Mouse (Mus musculus): Measurements from ENCODE around the gene 4930474N05Rik.

4930474N05Rik gene

DNA sequence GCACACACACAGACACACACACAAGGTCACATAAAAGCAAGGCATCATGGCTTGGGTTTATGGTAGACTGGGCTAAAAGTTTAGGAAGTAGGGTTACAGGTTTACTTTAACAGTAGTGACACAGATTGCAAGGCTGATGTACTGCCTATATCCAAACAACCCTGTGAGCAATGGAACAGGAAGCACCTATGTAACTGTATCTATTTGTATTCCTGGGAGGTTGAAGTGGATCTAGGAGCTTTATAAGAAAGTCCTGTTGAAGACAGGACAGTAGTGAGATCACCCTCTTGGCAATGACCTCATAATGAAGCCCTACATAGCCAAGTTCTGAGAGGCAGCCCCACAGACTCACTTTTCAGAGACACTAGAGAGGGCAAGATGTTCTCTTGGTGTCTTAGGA lies at the start of gene 4930474N05Rik:
Gene 4930474N05Rik (plus strand): TSS at position 301 of the 400 bp plus-strand sequence.
- no peak for DNase-seq (ENCODE audit: low spot score)

DNA sequence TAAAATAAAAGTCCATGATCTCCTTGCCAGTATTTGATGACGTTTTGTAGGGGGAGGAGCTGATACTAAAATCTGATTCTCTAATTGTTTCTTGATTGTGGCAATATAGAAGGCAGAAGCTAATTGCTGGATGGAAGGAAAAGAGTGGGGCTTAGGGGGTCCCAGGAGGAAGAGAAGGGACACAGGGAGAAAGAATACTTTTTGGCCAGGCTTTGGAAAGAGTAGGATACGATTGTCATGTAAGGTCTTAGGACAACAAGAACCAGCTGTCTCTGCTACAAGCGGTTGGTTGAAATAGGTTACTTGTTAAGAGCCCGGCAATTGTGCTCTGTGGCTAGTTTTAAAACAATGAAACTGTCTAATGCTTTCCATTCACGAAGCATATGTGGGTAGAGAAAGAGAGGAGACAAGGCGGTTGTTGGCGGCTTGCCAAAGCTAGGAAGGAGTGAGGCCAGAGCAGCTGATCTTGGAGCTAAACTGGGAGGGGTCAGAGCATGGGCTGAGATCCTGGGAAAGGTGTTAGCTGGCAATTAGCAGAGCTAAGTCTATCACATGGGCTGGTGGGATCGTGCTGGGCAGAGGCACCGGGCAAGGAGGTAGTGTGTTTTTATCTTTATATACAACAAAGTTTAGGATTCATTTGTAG lies 45.8 kb upstream of the 4930474N05Rik start:
- no peak for DNase-seq (ENCODE audit: low spot score)

DNA sequence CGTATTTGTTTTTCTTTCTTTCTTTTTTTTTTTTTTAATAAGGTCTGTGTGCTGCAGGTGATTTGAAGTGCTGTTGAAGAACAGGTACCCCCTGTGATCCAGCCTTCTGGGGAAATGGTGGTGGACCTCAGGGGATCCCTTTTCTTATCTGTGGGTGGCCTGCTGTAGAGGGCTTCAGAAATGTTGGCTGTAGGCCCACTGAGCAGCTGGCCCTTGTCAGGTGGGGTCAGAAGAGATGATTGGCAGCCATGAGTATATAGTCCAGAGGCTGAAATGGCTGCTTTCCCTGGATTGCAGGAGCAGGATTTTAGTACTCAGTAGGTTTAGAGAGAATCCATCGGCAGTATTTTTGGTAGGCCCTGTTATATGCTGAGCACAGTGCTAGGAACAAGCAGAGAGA lies 41.4 kb upstream of the 4930474N05Rik start:
- DNase-seq (ENCODE audit: low spot score), result no peak

DNA sequence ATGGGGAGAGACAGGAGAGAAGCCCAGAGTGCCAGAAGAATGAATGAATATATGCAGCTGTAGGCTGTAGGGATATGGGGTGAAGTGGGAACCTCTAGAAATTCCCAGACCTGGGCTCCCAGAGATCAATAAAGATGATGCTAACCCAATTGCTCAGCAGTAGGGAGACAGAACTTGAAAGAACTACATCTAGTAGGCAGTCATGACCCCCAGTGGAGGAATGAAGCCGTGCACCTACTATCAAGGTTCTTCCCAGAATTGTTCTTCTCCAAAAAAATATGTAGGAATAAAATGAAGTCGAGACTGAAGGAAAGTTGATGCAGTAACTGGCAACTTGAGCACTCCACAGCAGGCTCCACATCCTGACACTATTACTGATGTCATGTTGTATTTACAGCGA lies 3.8 kb downstream of the 4930474N05Rik start:
- no peak for DNase-seq (ENCODE audit: low spot score)

DNA sequence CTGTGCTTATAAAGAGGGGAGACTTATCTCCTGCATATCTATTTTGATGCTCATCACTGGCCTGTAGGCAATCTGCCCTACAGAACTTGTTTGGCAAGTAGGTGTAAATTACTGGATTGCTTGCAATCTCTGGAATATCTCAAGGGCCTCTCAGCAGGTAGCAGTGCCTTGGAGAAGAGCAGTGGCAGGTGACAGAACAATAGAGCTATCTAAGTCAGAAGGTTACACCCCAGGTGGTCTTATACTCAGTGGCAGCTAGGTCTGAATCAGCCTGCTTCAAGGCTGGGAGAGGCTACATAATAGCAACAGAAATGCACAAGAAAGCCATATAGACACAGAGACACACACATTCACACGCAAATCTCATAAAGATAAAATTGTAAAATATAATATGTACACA lies 4.9 kb downstream of the 4930474N05Rik start:
- no peak for DNase-seq (ENCODE audit: low spot score)

DNA sequence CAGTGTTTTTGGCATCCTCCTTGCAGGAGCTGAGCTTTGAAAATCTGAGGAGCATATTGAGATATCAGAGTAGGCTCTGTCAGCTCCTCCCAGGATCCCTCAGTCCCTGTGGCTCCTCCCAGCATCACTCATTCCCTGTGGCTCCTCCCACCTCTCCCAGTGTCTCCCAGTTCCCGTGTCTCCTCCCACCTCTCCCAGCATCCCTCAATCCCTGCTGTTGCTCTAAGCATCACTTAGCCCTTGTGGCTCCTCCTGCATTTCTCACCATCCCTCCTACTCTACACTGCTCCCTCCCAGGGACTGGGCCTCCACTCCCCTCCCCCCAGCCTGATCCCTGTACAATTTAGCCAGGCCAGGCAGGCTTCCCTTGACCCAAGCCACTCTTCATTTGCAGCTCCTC lies 6.0 kb downstream of the 4930474N05Rik start:
- DNase-seq (ENCODE audit: low spot score), result no peak

DNA sequence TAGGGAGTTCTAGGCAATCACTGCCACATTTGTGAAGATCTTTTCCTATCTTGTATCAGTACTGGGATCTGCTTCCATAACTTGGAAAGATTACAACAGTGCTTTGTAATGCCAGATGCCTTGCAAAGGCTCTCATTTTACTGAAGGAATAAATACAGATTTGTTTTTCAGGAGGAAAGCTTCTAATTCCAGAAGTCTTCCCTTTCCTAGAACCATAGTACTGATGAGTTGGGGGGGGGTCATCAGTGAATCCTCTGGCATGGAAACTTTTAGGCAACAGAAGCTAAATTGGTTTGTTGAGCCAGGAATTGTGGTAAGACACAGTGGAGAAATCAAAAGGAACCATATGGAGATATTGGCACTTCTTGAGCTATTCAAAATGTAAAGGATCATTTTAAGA lies 19.8 kb downstream of the 4930474N05Rik start:
- no peak for DNase-seq (ENCODE audit: low spot score)

DNA sequence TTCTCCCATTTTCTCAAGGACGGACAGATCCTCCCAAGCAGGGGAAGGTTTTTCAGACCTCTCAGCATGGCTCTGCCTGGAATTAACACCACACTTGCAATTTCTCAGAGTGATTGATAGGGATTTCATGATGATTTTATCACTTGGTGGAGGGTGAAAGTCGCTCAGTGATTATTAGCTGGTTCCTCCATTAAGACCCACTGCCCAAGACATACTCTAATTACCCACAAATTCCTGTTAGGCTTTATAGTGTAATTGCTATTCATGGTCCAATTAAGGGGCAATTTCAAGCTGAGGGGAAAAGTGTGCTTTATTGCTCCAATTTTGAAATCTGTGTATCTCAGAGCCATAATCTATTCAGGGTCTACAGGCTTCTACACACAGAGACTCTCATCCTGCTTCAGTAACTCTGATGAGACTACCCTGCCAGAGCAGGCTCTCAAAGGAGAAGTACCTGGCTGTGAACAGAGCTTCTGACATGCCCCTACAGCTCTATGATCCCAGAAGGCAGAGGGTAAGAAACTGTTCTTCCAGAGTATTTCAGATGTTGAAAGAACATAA lies 29.1 kb downstream of the 4930474N05Rik start:
- no peak for DNase-seq (ENCODE audit: low spot score)

DNA sequence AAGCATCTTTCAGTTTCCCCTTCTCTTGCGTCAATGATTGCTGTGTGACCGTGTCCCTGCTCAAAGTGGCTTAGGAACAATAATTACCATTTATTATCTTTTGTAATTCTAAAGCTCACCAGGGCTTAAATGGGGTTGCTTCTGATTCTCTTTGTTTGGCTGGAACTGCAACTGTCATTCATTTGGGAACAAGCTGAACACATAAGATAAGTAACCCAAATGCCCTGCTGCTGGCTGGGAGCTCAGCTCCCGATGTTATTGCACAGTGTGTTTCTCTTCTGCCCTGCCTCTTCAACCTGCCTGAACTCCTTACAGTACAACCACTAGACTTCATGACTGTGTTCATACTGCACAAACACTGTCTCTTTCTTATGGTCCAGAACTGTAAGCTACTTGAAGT lies 41.0 kb downstream of the 4930474N05Rik start:
- no peak for DNase-seq (ENCODE audit: low spot score)

DNA sequence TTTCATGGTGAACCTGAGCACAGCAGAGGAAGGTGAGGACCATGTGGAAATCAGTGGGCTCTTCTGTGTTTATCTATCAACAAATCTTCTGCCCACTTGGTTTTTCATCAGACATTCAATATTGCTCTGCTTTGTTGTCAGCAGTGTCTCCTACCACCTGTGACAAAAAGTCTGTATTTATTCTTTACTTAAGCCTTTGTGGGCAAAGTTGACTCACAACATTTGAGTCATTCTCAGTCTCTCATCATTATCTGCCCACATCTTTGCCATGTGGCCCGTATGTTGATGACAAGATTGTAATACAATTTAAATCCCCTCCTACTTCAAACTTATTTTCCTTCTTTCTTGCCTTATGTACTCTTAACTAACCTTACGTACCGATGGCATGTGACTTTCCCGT lies 43.0 kb downstream of the 4930474N05Rik start:
- no peak for DNase-seq (ENCODE audit: low spot score)

DNA sequence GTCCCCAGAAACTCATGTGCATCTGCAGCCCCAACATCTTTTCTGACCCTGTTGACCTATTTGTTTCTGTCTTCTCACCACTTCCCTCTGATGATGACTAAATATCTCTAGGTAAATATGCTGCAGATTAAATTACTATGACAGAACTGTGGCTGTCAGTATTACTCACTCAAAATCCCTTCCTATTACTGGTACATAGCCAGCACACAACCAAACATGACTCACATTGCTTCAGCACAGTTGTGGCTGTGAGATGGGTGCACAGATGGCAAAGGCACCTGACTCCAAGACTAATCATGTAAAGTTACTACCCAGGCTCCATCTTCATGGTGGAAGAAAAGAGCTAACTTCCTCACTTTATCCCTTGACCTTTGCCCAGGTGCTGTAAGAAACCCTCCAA lies 50.5 kb downstream of the 4930474N05Rik start:
- DNase-seq (ENCODE audit: low spot score), result no peak

All from MN1 (cell line).